Mouse (Mus musculus) ES-CJ7 (cell line): ENCODE measurements around the gene Matk.
A peak's percentile ranks its signal among the peaks of the same experiment; 100 is the strongest.

Experiments used
- DNase-seq: peaks from one replicate; pipeline ENCODE4 v3.0.0; 2011; ENCODE audit warnings: low read depth, low spot score

The Matk gene

DNA sequence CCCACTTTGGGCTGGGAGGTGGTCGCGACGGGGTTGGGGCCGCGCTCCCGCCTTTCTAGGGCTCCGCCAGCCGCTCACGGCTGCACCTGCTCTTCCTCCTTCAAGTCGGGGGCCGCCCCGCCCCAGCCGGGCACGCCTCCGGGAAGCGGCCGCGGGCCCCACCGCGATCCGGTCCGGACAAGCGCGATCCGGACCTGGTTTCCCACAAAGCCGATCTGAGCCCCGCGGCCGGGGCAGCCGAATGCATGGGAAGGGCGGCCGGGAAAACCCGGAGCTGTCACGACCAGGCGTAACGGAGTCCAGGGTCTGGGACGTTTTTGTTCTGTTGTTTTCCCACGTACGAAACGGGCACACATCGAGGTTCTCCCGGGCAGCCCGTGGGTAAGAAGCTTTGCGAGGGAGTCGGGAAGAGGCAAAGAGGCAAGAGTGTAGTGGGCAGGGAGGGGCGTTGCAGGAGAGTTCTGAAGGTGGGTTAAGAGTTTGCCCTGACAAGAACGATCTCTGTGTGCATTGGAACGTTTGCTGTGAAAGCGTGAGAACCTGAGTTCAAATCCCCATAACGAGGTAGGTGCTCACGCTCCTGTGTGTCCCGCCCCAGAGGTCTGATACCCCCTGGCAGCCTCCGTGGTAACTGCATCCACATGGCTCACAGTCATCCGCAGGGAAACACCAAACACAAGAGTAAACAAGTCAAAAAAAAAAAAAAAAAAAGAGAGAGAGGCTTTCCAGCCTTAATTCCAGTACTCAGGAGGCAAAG lies 33.1 kb downstream of the Matk start:
- DNase-seq = peak; percentile 86

DNA sequence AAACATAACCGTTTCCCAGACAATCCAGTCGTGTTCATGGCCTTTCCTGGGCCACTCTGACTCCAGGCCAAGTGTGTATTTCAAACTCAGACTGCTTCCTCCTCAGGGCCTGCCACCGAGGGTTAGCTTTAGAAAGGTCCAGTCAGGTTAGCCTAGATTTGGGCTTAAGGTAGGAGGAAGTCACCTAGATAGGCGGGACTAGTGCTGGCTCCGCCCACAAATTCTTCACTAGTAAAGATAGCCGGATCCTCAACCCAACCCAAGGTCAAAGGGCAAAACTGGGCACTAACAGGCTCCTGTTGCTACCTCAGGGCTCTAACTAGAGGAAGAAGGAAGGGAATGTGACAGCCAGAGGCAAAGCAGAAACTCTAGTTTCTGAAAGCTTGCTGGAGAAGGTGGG lies 33.9 kb downstream of the Matk start:
- peak; percentile 56 for DNase-seq

DNA sequence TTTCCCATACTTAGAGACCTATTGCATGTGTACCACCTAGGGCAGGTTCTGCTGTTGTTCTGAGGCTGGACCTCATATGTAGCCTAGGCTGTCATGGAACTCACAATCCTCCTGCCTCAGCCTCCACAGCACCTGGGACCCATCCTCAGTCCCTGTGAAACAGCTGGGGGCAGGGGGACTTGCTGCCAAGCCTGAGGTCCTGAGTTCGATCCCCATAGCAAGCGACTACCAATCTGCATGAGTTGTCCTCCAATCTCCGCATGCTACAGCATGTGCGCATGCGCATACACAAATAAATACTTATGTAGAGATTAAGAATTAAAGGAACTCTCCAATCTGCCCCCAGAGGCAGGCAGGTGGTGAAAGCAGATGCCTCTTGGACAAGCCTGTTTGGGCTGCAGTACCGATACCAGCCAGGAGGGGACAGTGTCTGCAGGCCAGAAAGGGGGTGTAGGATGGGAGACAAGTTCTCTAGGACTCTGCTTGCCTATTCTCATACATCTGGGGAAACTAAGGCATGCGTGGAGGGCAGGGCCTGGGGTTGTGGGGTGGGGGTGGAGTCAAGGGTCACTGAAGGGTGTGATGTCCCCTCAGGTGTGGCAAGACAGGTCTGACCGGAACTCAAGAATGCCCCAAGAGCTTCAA lies 34.9 kb downstream of the Matk start:
- peak; percentile 86 for DNase-seq

DNA sequence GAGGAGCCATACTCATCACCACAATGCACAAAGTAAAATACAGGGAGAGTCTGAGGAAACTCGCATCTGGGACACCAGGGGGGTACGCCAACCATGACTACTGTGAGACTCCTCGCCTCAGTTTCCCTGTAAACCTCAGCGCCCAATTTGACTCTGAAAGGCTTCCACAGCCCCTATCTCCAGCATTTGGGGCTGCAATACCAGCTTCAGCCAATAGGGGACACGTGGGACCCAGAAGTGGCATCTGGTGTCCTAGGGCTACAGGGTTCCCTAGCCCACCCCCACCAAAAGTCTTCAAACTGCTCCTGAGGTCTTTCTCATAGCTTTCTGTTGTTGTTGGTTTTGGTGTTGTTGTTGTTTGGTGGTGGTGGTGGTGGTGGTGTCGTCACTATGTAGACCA lies 35.9 kb downstream of the Matk start:
- peak; percentile 77 for DNase-seq

DNA sequence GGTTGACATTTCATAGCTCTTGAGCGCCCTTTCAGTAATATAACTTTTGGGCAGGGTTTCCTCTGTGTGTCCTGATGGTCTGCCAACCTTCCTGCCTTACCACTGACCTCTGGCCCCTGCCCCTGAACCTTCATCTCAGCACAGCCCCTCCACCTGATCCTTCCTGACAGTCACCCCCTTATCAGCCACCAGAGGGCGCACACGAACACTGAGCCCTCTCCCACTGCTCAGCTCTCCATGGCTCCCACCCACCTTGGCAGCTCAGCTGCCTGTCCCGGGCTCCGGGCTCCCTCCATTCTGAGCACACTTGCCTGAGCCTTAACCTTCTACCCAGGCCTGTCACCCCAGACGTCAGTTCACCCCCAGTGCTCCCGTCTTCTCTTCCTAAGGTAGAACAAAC lies 36.5 kb downstream of the Matk start:
- peak; percentile 86 for DNase-seq

DNA sequence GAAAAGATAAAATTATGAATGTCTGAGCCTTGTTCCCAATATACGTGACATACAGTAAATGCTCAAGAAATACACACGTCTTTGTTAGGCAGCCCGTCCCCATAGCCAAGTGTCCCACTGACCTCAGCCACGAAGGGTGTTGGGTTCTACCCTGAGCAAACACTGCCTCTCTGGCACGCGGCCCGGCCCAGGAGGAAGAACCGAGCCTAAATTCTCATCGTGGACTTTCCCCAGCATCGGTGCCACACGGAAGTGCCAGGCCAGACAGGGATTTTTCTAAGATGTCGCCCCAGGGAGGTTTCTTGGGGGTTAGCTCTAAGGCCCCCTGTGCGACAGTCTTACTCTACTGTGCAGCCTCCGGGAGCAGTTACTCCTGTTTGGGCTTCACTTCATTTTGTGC lies 37.1 kb downstream of the Matk start:
- DNase-seq = no peak

DNA sequence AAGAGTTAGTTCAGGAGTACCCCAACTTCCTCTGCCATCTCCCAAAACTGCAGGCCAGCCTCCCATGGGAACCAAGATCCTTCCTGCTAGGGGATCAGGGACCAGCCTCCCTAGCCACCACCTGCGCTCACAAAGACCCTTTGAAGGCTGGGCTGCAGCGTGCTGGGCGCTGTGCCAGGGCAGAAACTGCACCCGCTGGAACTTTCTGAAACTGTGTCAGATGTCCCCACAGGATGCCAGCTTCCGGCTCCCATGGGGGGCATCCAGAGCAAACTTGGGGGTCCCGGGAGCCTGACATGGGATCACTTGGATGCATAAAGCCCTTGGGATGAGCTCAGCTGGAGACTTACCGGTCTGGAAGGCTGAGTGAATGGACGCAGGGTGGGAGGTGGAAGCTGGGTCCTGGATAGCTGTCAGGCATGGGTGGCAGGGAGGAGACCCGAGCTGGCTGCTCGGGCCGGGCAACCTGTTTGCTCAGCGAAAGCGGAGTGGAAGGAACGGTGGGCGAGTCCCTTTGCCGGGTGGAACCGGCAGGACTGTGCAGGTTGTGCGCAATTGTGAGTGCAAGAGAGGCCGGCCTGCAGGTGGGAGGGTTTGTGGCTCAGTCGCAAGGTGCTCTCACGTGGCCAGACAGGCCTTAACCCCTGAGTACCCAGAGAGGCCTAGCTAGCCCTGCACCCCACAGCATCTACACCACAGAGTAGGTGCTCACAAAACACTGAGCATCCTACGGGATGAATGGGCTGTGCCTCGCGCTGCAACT lies 38.1 kb downstream of the Matk start:
- DNase-seq = peak; percentile 61

DNA sequence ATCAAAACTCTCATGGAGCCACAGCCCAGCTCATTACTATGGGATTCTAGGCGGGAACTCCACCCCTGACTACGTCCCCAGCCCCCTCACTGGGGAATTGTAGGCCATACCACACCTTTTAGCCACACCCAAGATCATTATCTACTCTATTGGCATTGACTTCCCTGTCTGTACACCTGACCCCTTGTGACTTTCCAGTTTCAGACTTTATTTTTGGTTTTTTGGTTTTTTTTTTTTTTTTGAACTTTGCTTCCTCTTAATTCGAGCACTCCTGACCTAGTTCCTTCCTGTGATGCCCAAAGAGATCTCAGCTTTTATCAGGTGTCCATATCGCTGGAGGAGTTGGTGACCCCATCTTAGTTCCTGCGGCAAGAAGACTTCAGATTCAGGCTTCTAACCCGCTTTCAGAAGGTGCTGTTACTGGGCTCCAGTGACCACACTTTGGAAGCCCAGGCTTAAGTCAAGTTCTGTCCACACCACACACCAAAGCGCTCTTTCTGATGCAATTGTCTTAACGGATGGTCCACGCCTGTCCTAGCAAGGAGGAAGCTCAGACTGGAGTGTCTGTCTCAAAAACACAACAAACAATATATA lies 38.9 kb downstream of the Matk start, which contains the start of gene Tjp3:
Gene Tjp3, minus strand, starts transcription at position 71 of the 594 bp plus-strand sequence.
- DNase-seq = peak; percentile 50

DNA sequence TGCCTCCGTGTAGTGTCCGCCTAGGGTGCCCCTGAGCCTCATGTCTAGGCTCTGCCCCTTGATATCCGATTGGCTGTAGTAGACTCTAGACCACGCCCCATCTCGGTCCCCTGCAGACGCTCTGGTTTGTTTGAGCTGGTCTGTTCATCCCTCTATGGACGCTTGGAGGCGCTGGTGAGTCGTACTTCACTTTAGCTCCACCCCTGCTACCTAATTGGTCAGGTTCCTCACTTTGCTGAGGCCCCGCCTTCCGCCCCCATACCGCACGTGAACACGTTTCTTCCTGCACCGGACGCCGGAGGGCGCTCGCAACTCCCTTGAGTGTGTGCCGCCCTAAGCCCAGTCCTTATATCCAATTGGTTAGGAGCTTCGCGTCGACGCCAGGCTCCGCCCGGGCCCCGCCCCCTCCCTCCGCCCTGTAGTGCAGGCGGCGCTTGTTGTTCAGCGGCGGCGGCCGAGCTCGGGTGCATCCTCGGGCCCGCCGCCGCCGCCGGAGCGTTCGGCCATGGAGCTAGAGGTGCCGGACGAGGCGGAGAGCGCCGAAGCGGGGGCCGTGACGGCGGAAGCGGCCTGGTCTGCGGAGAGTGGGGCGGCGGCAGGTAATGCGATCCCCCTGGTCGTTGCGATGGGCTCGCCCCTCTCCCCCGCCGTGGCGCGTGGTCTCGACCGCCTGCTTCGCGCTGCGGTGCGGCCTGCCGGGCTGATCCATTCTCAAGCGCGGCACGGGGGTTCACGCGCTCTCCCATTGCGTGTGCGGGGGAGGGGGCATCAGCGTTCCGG lies 40.0 kb downstream of the Matk start, which contains the start of gene Pip5k1c:
Gene Pip5k1c, plus strand, starts transcription at position 410 of the 780 bp plus-strand sequence.
- DNase-seq = peak; percentile 100

DNA sequence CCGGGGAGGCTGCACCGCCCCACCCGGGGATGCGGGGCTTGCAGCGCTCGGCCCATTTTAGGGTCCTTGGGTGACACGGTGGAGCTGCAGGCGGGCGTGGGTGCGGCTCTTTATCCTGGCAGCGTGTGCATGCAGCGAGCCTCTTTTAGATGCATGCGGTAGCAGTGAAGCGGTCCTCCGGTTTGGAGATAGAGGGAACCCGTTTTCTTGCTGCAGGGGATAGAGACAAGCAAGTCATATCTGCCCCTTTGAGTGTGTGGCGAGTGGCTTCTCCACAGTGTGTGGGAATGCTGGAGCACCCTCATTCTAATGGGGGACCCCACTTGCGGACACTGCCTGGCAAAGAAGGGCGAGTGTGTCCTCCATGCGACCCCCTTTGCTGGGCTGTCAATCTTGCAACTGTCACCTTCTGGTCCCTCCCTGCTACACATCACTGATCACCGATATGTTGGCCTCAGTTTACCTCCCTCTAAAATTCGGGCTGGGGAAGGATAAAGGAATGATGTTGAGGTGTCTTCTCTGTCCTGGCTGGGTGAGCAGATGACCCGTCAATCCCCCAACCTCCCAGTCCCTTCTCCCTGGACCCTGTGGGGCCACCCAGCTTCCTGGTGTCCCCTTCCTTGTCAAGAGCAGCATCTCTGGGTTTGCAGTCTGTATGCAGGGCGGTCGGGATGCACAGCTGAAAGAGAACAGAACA lies 40.7 kb downstream of the Matk start:
- DNase-seq = no peak

DNA sequence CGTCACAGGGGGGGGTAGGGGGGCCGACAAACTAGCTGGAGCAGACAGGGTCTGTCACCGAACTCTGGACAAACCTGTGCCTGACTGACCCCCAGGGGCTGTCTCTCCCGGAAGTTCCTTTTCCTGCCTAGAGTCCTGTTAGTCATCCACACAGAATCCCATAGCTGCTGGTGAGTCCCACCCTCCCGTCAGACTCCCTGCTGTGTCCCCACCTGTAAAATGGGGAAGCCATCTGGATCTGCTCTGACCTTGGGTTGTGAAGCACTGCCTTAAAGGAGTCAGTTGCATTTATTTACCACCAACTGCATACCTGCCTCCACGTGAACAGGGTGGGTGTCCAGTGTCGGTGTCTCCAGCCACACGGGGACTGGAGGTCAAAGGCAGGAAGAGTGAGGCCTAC lies 41.7 kb downstream of the Matk start:
- peak; percentile 53 for DNase-seq

DNA sequence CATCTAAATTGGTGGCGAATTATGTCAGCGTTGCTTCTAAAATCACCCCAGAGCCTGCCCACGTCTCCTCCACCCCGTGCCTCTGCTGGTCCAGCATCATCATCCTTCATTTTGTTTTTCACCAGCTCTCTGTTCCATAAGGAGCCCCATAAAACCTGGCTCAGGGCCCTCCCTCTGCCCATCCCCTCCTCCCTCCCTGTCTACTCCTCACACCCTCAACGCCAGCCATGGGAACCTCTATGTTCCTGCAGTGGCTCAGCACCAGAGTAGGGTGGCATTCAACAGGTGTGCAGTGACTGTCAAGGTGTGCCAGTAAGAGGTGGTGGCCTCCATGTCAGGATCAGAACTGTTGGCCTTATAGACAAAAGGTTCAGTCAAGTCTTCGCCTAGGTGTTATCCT lies 42.5 kb downstream of the Matk start:
- DNase-seq = no peak

DNA sequence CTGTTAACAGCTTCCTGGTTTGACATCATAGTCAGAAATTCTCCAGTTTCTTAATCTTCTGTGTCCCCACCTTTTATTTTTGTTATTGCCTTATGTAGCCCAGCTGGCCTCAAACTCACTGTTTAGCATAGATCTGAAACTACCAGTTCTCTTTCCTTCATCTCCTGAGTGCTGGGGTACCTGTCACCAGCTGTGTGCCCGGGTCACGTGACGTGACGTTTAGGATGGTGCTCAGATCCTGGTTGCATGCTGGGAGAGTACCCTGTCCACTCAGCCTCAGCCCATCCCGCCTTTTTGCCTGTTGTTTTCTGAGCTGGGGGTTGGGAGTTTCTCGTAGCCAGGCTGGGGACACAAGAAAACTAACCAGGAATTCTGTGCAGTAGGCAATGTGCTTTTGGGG lies 44.5 kb downstream of the Matk start:
- DNase-seq = no peak

DNA sequence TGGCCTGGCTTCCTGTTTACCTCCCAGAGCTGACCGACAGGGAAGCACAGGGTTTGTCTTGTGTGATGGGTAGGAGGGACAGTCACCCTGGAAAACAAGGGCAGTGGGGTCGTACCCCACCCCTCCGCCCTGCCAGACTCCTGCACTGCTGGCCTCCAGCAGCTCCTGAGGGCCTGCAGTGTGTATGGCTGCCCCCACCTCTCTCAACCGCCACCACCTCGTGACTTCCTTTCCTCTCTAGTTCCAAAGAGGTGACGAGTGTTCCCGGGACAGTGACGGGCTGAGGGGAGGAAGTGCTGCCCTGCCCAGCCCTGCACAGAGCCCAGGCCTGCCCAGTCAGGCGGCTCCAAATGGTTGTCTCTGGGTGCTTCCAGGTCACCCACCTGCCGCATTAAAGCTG lies 45.1 kb downstream of the Matk start:
- DNase-seq = no peak

DNA sequence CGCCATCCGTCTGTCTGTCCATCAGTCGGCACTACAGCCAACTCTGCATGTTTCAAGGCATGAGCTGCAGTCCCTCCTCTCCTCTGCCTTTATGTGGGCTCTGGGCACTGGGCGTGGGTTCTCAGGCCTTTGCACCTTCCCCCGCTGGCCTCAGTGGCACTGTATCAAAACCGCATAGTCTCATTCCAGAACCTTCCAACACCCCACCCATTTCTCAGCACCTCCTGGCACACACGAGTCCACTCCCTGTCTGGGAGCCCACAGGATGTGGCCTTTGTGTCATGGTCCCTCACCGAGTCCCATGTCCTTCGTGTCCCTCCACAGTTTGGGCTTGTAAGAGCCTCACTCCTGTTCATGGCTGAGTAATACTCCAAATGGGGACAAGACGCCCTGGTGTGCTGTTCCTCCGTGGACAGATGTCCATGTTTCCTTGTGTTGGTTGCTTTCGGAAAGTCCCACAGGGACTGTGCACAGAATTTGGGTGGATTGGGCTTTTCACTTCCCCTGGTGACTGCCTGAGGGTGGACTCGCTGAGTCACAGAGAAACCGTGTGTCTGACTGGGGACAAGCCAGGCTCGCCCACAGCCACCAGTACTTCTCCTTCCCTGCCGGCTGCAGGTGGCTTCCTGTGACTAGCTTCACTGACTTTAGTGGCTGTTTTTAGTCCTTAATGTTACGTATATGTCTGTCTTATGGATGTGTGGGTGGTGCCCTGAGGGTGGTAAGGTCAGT lies 45.8 kb downstream of the Matk start:
- no peak for DNase-seq

DNA sequence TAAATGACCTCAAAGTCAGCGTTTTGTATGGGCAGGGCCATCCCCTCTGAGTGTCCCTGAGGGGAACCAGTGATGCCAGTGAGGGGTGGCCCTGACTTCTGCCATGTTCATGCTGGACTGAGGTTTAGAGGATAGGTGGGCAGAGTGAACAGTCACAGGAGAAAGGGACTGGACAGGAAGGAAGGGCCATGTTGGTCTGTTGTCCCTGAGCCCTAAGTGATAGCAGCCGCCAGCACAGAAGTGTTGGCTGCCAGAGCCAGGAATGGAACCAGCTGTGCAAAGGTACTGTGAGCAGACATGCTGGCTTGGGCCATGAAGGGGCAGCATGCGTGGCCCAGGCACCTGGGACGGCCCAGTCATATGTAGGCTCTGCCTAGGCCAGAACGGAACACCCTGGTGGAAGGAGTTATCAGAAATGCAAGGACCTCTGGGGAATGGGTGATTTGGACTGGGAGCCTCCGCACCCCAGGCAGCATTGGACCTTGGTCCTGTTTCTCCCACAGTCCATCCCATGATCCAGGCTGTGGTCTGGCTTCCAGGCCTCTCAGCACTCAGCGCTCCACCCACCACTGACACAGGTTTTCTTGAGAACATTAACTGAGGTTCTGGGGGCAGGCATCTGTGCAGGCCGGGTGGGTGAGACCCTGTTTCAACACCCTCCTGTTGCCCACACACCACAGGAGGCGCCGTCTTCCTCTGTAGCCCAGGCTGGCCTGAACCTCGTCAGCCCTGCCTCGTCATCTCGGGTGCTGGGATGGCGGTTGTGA lies 47.0 kb downstream of the Matk start:
- DNase-seq = no peak

DNA sequence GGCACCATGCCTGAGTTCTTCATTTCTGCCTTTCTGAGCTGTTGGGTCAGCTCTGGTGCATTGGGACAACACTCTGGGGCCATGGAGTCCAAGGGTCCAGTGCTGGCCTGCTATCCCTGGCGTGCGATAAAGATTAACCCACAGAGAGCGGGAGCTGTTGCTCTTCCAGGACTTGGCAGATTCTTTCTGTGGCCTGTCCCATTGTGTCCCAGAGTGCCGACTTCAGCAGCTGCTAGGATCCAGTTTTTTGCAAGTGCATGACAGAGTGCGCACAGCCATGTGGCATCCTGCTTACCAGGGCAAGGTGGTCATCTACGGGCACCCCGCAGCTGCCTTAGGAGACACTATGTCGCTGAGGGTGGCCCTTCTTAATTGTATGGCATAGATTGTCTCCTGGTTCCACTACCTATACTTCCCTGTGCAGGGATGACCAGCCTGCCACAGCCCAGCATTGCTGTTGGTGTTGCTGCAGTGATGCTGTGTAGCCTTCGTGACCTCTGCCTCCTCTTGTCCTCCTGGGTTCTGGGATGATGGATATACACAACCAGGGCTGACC lies 47.7 kb downstream of the Matk start:
- no peak for DNase-seq

DNA sequence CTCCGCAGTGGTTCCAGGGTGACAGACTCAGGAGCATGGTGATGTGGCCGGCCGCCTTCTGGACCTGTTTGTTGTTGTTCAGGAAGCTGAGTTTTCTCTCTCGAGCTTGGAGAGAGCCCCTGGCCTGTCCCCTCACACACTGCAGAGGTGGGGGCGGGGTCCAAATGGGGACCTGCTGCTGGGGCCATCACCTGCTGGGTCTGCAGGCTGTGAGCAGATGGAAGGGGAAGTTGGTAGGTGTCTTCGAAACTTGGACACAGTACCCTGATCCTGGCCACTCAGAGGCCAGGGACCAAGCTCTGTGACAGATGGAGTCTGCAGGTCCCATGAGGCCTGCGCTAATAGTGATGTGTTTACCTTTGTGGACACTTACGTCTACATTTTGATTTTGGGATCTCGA lies 48.6 kb downstream of the Matk start:
- DNase-seq = no peak

DNA sequence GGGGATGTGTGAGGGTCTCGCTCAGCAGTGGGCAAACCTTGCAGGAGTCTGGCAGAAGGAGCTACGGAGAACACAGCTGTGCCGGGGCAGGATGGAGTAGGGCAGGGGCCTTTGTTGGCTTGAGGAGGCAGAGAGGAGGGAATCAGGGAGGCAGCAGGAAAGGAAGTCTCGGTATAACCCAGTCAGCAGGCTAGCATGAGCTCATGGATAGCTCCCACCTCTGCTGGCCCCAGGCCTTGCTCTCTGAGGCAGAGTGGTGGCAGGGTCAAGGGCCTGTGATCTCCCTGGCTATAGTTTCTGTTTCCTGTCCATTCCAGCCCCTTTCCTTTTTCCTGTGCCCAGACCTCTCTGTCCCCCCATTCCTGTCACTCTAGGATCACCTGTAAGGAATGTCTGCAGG lies 49.6 kb downstream of the Matk start:
- DNase-seq = no peak
